Mouse (Mus musculus) hindbrain, embryonic 12.5 days (tissue): ENCODE data around the gene Dclre1b. TPM values are rescaled to one million over a fixed set of nuclear protein-coding genes. Genes with fewer than 3 reads are reported as not detected.

Source experiments
- ATAC-seq: fragments of 200-750 bp; cut with Nextera tagmentation; 2 replicates; pipeline ENCODE4 v1.8.0; 2017; ENCODE audit warnings: moderate TSS enrichment; ENCODE audit not compliant: low FRiP score
- H3K27ac ChIP-seq: fragments of 300-500 bp; sonication (generic); 2 replicates; pipeline ENCODE4 v1.5.1; 2016; ENCODE audit warnings: mild to moderate bottlenecking
- H3K27me3 ChIP-seq: fragments of 300-500 bp; sonication (generic); 2 replicates; pipeline ENCODE4 v1.6.1; 2016; ENCODE audit warnings: mild to moderate bottlenecking
- H3K36me3 ChIP-seq: fragments of 300-500 bp; sonication (generic); 2 replicates; pipeline ENCODE4 v1.6.1; 2016; ENCODE audit warnings: mild to moderate bottlenecking
- H3K4me1 ChIP-seq: fragments of 300-500 bp; sonication (generic); 2 replicates; pipeline ENCODE4 v1.6.1; 2016
- H3K4me2 ChIP-seq: fragments of 300-500 bp; sonication (generic); replicated peaks from 2 replicates; pipeline ENCODE4 v1.6.1; 2016; ENCODE audit warnings: mild to moderate bottlenecking
- H3K4me3 ChIP-seq: fragments of 300-500 bp; sonication (generic); 2 replicates; pipeline ENCODE4 v1.5.1; 2016; ENCODE audit warnings: mild to moderate bottlenecking
- H3K9ac ChIP-seq: fragments of 300-500 bp; sonication (generic); 2 replicates; pipeline ENCODE4 v1.6.1; 2016; ENCODE audit warnings: mild to moderate bottlenecking, moderate library complexity
- H3K9me3 ChIP-seq: fragments of 300-500 bp; sonication (generic); replicated peaks from 2 replicates; pipeline ENCODE4 v1.6.1; 2016; ENCODE audit warnings: mild to moderate bottlenecking
- WGBS: fragments of 180-500 bp; shearing (Covaris S2); methylation state at CpG from one replicate; pipeline ENCODE4 v1.1.7; 2016; 5-methylcytosine and 5-hydroxymethylcytosine counted together
- polyA plus RNA-seq: library from polyadenylated mRNA; unstranded; fragments of >200 nt; fragmentation: Nextera tagmentation; extraction: Ambion mirVana; gene quantifications from 2 replicates; pipeline ENCODE4 v1.2.1, GENCODE M21; 2016

The Dclre1b gene
- polyA plus RNA-seq, 1 experiment from 2014 or later, result 24.0 TPM

DNA sequence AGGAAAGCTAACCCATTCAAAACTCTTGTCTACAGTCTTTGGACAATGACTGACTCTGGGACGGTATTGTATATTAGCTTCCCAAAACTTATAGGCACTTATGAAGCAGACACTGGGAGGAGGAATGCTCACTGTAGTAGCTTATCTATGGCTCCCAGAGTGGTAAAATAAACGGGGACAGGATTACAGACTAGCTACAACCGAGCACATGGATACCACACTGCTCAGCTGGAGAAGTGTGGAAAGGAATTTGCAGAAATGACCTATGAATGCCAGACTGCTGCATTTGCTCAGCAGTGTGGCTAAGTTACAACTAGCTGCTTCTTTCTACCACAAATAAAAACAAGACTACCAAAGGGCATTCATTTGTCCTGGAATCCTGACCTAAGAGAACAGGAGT, 53.9 kb downstream of the Dclre1b start:
- Histone ChIP-seq H3K4me3 (no peak overlapping the region), H3K27ac (no peak overlapping the region), H3K36me3 (peaks cover 70% of the 10 kb centered on the region), H3K4me2 (no peak overlapping the region), H3K27me3 (no peaks in the 10 kb centered on the region), H3K4me1 (no peaks in the 10 kb centered on the region), H3K9ac (no peak overlapping the region), H3K9me3 (no peaks in the 10 kb centered on the region)
- 83% methylated on average over 3 of the region's 3 CpGs for WGBS
- no peak for ATAC-seq

- peaks cover 75% of the 10 kb centered on the region for H3K36me3 ChIP-seq
- WGBS, result 85% methylated on average over 2 of the region's 2 CpGs
These were observed 57.7 kb downstream of the Dclre1b start for GRCm38 (mm10) chr3:103751558-103751957.

More at GRCm38 (mm10) chr3:103751558-103751957, 57.7 kb downstream of the Dclre1b start:
- Histone ChIP-seq H3K9me3 (no peaks in the 10 kb centered on the region), H3K4me2 (no peak overlapping the region), H3K27ac (no peak overlapping the region), H3K4me3 (no peak overlapping the region), H3K9ac (no peak overlapping the region), H3K4me1 (no peaks in the 10 kb centered on the region), H3K27me3 (no peaks in the 10 kb centered on the region)
- no peak for ATAC-seq

Other genes with a start within 250 kb of the Dclre1b start
- 4.7 and 6.8 TPM in 2 replicates for gene Syt6, start 234.2 kb downstream of the Dclre1b start, polyA plus RNA-seq
- not detected in 2 replicates for gene Atg4a-ps, start 163.4 kb downstream of the Dclre1b start, polyA plus RNA-seq
- 16.9 and 18.3 TPM in 2 replicates for gene Olfml3, start 71.4 kb downstream of the Dclre1b start, polyA plus RNA-seq
- gene Gm10964, start 70.1 kb downstream of the Dclre1b start, polyA plus RNA-seq, result not detected in 2 replicates
- gene Hipk1, start 17.9 kb downstream of the Dclre1b start, polyA plus RNA-seq, result 16.5 and 17.1 TPM in 2 replicates
- gene Ap4b1, start 76 bp upstream of the Dclre1b start, polyA plus RNA-seq, result 24.6 and 26.1 TPM in 2 replicates
- gene Gm43064, start 129 bp upstream of the Dclre1b start, polyA plus RNA-seq, result 0.23 and 0.42 TPM in 2 replicates
- 0.52 TPM in 1 of 2 replicates, not detected in the other for gene Bcl2l15, start 23.2 kb upstream of the Dclre1b start, polyA plus RNA-seq
- 0.27 and 0.51 TPM in 2 replicates for gene Ptpn22, start 50.4 kb upstream of the Dclre1b start, polyA plus RNA-seq
- gene Rsbn1, start 104.7 kb upstream of the Dclre1b start, polyA plus RNA-seq, result 23.8 and 27.6 TPM in 2 replicates
- gene Phtf1, start 158.7 kb upstream of the Dclre1b start, polyA plus RNA-seq, result 48.9 and 49.9 TPM in 2 replicates